ENCODE assay signal across 24 mouse cellular contexts in the genomic region with DNA sequence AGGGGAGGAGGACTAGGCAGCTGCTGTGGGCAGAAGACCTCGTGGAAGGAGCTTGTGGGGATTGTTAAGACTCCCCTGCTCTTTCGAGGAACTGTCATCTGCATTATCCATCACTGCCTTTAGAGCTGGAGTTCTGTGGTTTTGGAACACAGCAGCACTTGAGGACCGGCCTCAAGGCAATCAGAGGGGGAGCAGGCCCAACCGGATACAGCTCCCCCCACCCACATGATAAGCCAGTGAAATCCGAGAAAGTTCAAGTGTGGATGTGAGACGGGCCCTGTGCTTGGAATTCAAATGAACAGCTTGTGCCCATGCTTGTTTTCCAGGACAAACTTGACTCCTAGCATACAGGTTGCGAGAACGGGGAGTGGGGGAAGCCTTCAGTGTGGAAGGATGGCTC. TPM values are rescaled to one million over a fixed set of nuclear protein-coding genes. Genes with fewer than 3 reads are reported as not detected.
DNase-seq lines count a peak whose midpoint lies in the region; ATAC-seq and TF ChIP-seq lines count a peak whose summit lies in the region.
"Had no signal": no experiment of that assay in that cellular context is flagged by ENCODE, and none has a peak within 500 bp of the region (broad histone marks: within the 10 kb centered on the region; RNA-seq: fewer than 3 reads in every experiment).

No protein-coding gene starts in this region.

- 63% methylated on average over 8 of the region's 8 CpGs for WGBS in hindbrain, embryonic 10.5 days
- WGBS in hindbrain, embryonic 13.5 days: 56% methylated on average over 8 of the region's 8 CpGs
- 27% methylated on average over 8 of the region's 8 CpGs for WGBS in stomach, embryonic 14.5 days
- WGBS in stomach, postnatal 0 days: 25% methylated on average over 8 of the region's 8 CpGs

- no peak for ATAC-seq in hindbrain, embryonic 13.5 days (ENCODE audit: low FRiP score)
- ATAC-seq in stomach, embryonic 14.5 days (ENCODE audit: insufficient number of reproducible peaks, insufficient read depth, low FRiP score, low read depth): no peak
- ATAC-seq in stomach, postnatal 0 days (ENCODE audit: low FRiP score, low TSS enrichment): no peak

- TF ChIP-seq CTCF in stomach, postnatal 0 days (IDR thresholded peaks at IDR 0.05; ENCODE audit: low read depth): no peak
- no peak for TF ChIP-seq CTCF in layer of hippocampus, adult 2 months (conservative IDR thresholded peaks at IDR 0.05)

- TF ChIP-seq EP300 in stomach, postnatal 0 days (optimal IDR thresholded peaks at IDR 0.05): no peak

- no peak overlapping the region for H3K4me3 ChIP-seq in hindbrain, embryonic 10.5 days
- H3K4me3 ChIP-seq in hindbrain, embryonic 13.5 days: no peak overlapping the region
- H3K4me3 ChIP-seq in stomach, embryonic 14.5 days (ENCODE audit: low read depth, low read length): no peak overlapping the region
- no peak overlapping the region for H3K4me3 ChIP-seq in stomach, postnatal 0 days (ENCODE audit: low read depth, low read length)
- no peak overlapping the region for H3K4me3 ChIP-seq in layer of hippocampus, adult 2 months
- H3K4me3 ChIP-seq: erythroblast, embryonic 14.5 days; forebrain, embryonic 12.5 days; kidney, embryonic 15.5 days; limb, embryonic 15.5 days; lung, embryonic 15.5 days had no signal

- no peaks in the 10 kb centered on the region for H3K36me3 ChIP-seq in hindbrain, embryonic 10.5 days
- H3K36me3 ChIP-seq in hindbrain, embryonic 13.5 days: no peaks in the 10 kb centered on the region
- no peaks in the 10 kb centered on the region for H3K36me3 ChIP-seq in stomach, embryonic 14.5 days (ENCODE audit: control insufficient read depth, insufficient read depth, low read length)
- H3K36me3 ChIP-seq in stomach, postnatal 0 days (ENCODE audit: control insufficient read depth, insufficient read depth, low read length): no peaks in the 10 kb centered on the region
- H3K36me3 ChIP-seq: forebrain, embryonic 12.5 days; kidney, embryonic 15.5 days; limb, embryonic 15.5 days; lung, embryonic 15.5 days had no signal

- H3K27ac ChIP-seq in hindbrain, embryonic 10.5 days: 0 out of 2 replicates have a peak overlapping the region, but pooled peaks have one; percentile 23
- no peak overlapping the region for H3K27ac ChIP-seq in hindbrain, embryonic 13.5 days
- no peak overlapping the region for H3K27ac ChIP-seq in stomach, embryonic 14.5 days (ENCODE audit: low read length)
- H3K27ac ChIP-seq in stomach, postnatal 0 days (replicated peaks): no peak overlapping the region
- no peak overlapping the region for H3K27ac ChIP-seq in layer of hippocampus, adult 2 months
- H3K27ac ChIP-seq: forebrain, embryonic 12.5 days; hindbrain, embryonic 14.5 days; kidney, embryonic 15.5 days; limb, embryonic 15.5 days; liver, embryonic 14.5 days; lung, embryonic 15.5 days had no signal

- H3K9me3 ChIP-seq in hindbrain, embryonic 10.5 days: 0 out of 2 replicates have a peak, but pooled peaks cover 2% of the 10 kb centered on the region
- H3K9me3 ChIP-seq in hindbrain, embryonic 13.5 days: no peaks in the 10 kb centered on the region
- no peaks in the 10 kb centered on the region for H3K9me3 ChIP-seq in stomach, embryonic 14.5 days (ENCODE audit: control insufficient read depth, low read depth, low read length)
- H3K9me3 ChIP-seq in stomach, postnatal 0 days (ENCODE audit: control insufficient read depth, low read length): no peaks in the 10 kb centered on the region
- H3K9me3 ChIP-seq: kidney, embryonic 15.5 days; limb, embryonic 15.5 days; lung, embryonic 15.5 days had no signal

- peak; percentile 28 for DNase-seq in embryo, embryonic 11 days
- DNase-seq in embryo, embryonic 9.5 days (ENCODE audit: extremely low spot score): no peak
- DNase-seq in hindbrain, embryonic 10.5 days (ENCODE audit: low spot score): no peak
- no peak for DNase-seq in stomach, postnatal 0 days (ENCODE audit: low spot score)
- DNase-seq in left cerebral cortex, adult 9 months (ENCODE audit: low spot score in 2 of 2): no peak
- no peak for DNase-seq in layer of hippocampus, adult 2 months (ENCODE audit: low spot score in 2 of 2)
- DNase-seq: adrenal gland, postnatal 36 days; cerebellum, adult 9-10 months; gastrocnemius, postnatal 25 days; heart, adult 18-20 months; heart, postnatal 10 days; lung, postnatal 4 days; midbrain, embryonic 14.5 days; right cerebral cortex, postnatal 14 days had no signal

- no peak overlapping the region for H3K9ac ChIP-seq in hindbrain, embryonic 13.5 days
- H3K9ac ChIP-seq in stomach, embryonic 14.5 days (replicated peaks; ENCODE audit: low read depth, low read length): 0 out of 2 replicates have a peak overlapping the region, but pooled peaks have one; percentile 6
- H3K9ac ChIP-seq in stomach, postnatal 0 days (ENCODE audit: low read length): no peak overlapping the region
- H3K9ac ChIP-seq: forebrain, embryonic 12.5 days; hindbrain, embryonic 14.5 days; kidney, embryonic 15.5 days; limb, embryonic 15.5 days; liver, embryonic 14.5 days; lung, embryonic 15.5 days had no signal

- H3K4me2 ChIP-seq in hindbrain, embryonic 13.5 days: no peak overlapping the region
- no peak overlapping the region for H3K4me2 ChIP-seq in stomach, embryonic 14.5 days (replicated peaks; ENCODE audit: low read depth, low read length)
- no peak overlapping the region for H3K4me2 ChIP-seq in stomach, postnatal 0 days (replicated peaks; ENCODE audit: low read depth)
- H3K4me2 ChIP-seq: forebrain, embryonic 12.5 days; hindbrain, embryonic 14.5 days; kidney, embryonic 15.5 days; limb, embryonic 15.5 days; lung, embryonic 15.5 days had no signal

- 0 out of 2 replicates have a peak, but pooled peaks cover 2% of the 10 kb centered on the region for H3K27me3 ChIP-seq in hindbrain, embryonic 10.5 days (ENCODE audit: insufficient read depth, poor library complexity, severe bottlenecking)
- no peaks in the 10 kb centered on the region for H3K27me3 ChIP-seq in hindbrain, embryonic 13.5 days
- no peaks in the 10 kb centered on the region for H3K27me3 ChIP-seq in stomach, embryonic 14.5 days (ENCODE audit: control insufficient read depth, insufficient read depth, low read length)
- no peaks in the 10 kb centered on the region for H3K27me3 ChIP-seq in stomach, postnatal 0 days (ENCODE audit: control insufficient read depth, insufficient read depth, low read length)
- H3K27me3 ChIP-seq: forebrain, embryonic 12.5 days; kidney, embryonic 15.5 days; limb, embryonic 15.5 days; lung, embryonic 15.5 days had no signal

- H3K4me1 ChIP-seq in hindbrain, embryonic 10.5 days (replicated peaks): peaks cover 18% of the 10 kb centered on the region
- peaks cover 12% of the 10 kb centered on the region for H3K4me1 ChIP-seq in hindbrain, embryonic 13.5 days (replicated peaks)
- H3K4me1 ChIP-seq in stomach, embryonic 14.5 days (ENCODE audit: control insufficient read depth, insufficient read depth, low read length): no peaks in the 10 kb centered on the region
- no peaks in the 10 kb centered on the region for H3K4me1 ChIP-seq in stomach, postnatal 0 days (replicated peaks; ENCODE audit: control insufficient read depth, insufficient read depth)

RNA-seq across cellular contexts. Expression of gene Ptprf, which starts 24.1 kb away (rescaled TPM):
- polyA plus RNA-seq in hindbrain, embryonic 10.5 days (2016; fragmentation: Nextera tagmentation; extraction: Ambion mirVana): 104 and 106 TPM in 2 replicates
- polyA plus RNA-seq in hindbrain, embryonic 13.5 days (2015; fragmentation: Nextera tagmentation; extraction: Ambion mirVana): 79.7 and 82.0 TPM in 2 replicates
- polyA plus RNA-seq in stomach, embryonic 14.5 days (2014; fragmentation: Nextera tagmentation; extraction: Ambion mirVana): 79.8 and 84.0 TPM in 2 replicates
- 30.1 and 34.1 TPM in 2 replicates for polyA plus RNA-seq in stomach, postnatal 0 days (2015; fragmentation: Nextera tagmentation; extraction: Ambion mirVana)
- total RNA-seq in layer of hippocampus, adult 2 months (2021): 10 to 100 TPM; 69.8 to 73.0 TPM
- total RNA-seq: megakaryocyte-erythroid progenitor cell, adult 5-6 weeks had no signal
